Mouse (Mus musculus): ENCODE data around the gene Nek2. TPM values are rescaled to one million over a fixed set of nuclear protein-coding genes. Genes with fewer than 3 reads are reported as not detected.

The Nek2 gene
- polyA plus RNA-seq, 1 experiment from 2014 or later, result 55.6 TPM

DNA sequence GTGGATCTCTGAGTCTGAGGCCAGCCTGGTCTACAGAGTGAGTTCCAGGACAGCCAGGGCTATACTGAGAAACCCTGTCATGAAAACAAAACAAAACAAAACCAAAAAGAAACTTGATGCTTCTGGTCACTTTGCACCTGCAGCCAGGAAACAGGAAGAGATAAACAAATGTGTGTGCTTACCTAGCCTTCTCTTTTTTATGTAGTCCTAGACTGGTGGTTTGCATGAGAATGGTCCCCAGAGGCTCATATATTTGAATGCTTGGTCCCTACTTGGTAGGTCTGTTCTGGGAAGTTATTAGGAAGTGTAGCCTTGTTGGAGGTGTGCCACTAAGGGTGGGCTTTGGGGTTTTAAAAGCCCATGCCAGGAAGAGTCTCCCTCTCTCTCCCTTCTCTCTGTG lies 2.2 kb upstream of the Nek2 start:
- no peak for ATAC-seq (replicated peaks; ENCODE audit: low FRiP score)
- DNase-seq (ENCODE audit: low spot score), result no peak
- no peak overlapping the region for H3K9ac ChIP-seq (ENCODE audit: low read length)

DNA sequence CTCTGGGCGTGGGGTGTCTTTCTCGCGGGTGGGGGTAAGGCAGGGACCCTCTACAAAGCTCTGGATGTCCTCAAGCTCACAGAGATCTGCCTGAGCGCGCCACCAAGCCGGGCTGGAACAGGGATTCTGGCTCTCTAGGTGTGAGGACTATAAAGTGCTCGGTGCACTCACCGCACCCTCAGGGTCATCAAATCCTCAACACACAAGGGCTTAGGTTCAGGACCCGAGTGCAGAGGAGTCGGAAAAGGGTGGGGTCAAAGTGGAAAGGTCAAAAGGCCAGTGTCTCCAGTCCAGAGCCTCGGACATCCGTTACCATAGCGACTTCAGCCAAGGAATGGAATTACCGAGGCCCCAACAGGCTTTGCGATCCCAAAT lies 306 bp upstream of the Nek2 start:
- no peak for DNase-seq (ENCODE audit: low spot score)
- H3K4me2 ChIP-seq (ENCODE audit: low read depth, low read length, severe bottlenecking), result peak overlapping the region; percentile 71
- 2% methylated on average over 15 of the region's 15 CpGs for WGBS
- H3K9me3 ChIP-seq (ENCODE audit: control insufficient read depth, low read length), result no peaks in the 10 kb centered on the region
- peaks cover 3% of the 10 kb centered on the region for H3K4me1 ChIP-seq (replicated peaks; ENCODE audit: control insufficient read depth, insufficient read depth, low read length)
- H3K36me3 ChIP-seq (ENCODE audit: control insufficient read depth, insufficient read depth, low read length), result no peaks in the 10 kb centered on the region; the same call in 1 of the 2 replicates
- H3K27me3 ChIP-seq (ENCODE audit: control insufficient read depth, insufficient read depth, low read length), result no peaks in the 10 kb centered on the region
- H3K9ac ChIP-seq (ENCODE audit: low read length), result peak overlapping the region; percentile 41
- H3K27ac ChIP-seq (ENCODE audit: low read depth, low read length), result peak overlapping the region; percentile 18; the same call in 1 of the 2 replicates
- ATAC-seq (replicated peaks; ENCODE audit: low FRiP score), result no peak
- H3K4me3 ChIP-seq (ENCODE audit: low read depth, low read length), result peak overlapping the region; percentile 90

More for the DNA sequence above, 2.2 kb upstream of the Nek2 start:
- Histone ChIP-seq H3K4me3 (ENCODE audit: low read depth, low read length) (no peak overlapping the region), H3K27me3 (ENCODE audit: control insufficient read depth, insufficient read depth, low read length) (no peaks in the 10 kb centered on the region), H3K36me3 (ENCODE audit: control insufficient read depth, insufficient read depth, low read length) (no peaks in the 10 kb centered on the region; the same call in 1 of the 2 replicates), H3K27ac (ENCODE audit: low read depth, low read length) (no peak overlapping the region), H3K4me2 (ENCODE audit: low read depth, low read length, severe bottlenecking) (no peak overlapping the region), H3K9me3 (ENCODE audit: control insufficient read depth, low read length) (no peaks in the 10 kb centered on the region), H3K4me1 (replicated peaks; ENCODE audit: control insufficient read depth, insufficient read depth, low read length) (peaks cover 3% of the 10 kb centered on the region)

DNA sequence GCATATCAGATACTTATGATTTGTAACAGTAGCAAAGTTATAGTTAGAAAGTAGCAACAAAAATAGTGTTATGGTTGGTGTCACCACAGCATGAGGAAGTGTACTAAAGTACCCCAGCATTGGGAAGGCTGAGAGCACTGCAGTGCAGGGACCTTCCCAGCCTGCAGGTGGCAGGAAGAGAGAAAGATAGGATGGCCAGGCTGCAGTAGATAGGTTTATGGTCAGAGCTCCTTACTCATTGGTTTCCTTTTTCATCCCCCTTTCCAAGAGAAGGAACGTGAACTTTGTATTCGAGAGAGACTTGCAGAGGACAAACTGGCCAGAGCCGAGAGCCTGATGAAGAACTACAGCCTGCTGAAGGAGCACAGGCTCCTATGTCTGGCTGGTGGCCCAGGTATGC lies 7.9 kb downstream of the Nek2 start:
- ATAC-seq (replicated peaks; ENCODE audit: low FRiP score), result no peak
- Histone ChIP-seq H3K27me3 (ENCODE audit: control insufficient read depth, insufficient read depth, low read length) (no peaks in the 10 kb centered on the region), H3K9ac (ENCODE audit: low read length) (no peak overlapping the region), H3K36me3 (ENCODE audit: control insufficient read depth, insufficient read depth, low read length) (peaks cover 19% of the 10 kb centered on the region), H3K9me3 (ENCODE audit: control insufficient read depth, low read length) (no peaks in the 10 kb centered on the region), H3K4me1 (replicated peaks; ENCODE audit: control insufficient read depth, insufficient read depth, low read length) (no peaks in the 10 kb centered on the region), H3K4me2 (ENCODE audit: low read depth, low read length, severe bottlenecking) (no peak overlapping the region), H3K27ac (ENCODE audit: low read depth, low read length) (no peak overlapping the region), H3K4me3 (ENCODE audit: low read depth, low read length) (no peak overlapping the region)
- no peak for DNase-seq (ENCODE audit: low spot score)
- WGBS, result 96% methylated on average over 3 of the region's 3 CpGs

GRCm38 (mm10) chr1:191833396-191833795 lies 12.2 kb downstream of the Nek2 start:
- ATAC-seq (replicated peaks; ENCODE audit: low FRiP score) (no peak), DNase-seq (ENCODE audit: low spot score) (no peak)
- H3K27me3 ChIP-seq (ENCODE audit: control insufficient read depth, insufficient read depth, low read length), result no peaks in the 10 kb centered on the region
- H3K36me3 ChIP-seq (ENCODE audit: control insufficient read depth, insufficient read depth, low read length), result peaks cover 16% of the 10 kb centered on the region
- H3K4me1 ChIP-seq (replicated peaks; ENCODE audit: control insufficient read depth, insufficient read depth, low read length), result no peaks in the 10 kb centered on the region
- H3K4me3 ChIP-seq (ENCODE audit: low read depth, low read length), result no peak overlapping the region
- H3K4me2 ChIP-seq (ENCODE audit: low read depth, low read length, severe bottlenecking), result no peak overlapping the region
- 97% methylated on average over 6 of the region's 6 CpGs for WGBS
- no peak overlapping the region for H3K9ac ChIP-seq (ENCODE audit: low read length)
- H3K9me3 ChIP-seq (ENCODE audit: control insufficient read depth, low read length), result no peaks in the 10 kb centered on the region
- H3K27ac ChIP-seq (ENCODE audit: low read depth, low read length), result no peak overlapping the region

- H3K27me3 ChIP-seq (ENCODE audit: control insufficient read depth, insufficient read depth, low read length), result no peaks in the 10 kb centered on the region
- H3K9me3 ChIP-seq (ENCODE audit: control insufficient read depth, low read length), result no peaks in the 10 kb centered on the region
- no peak overlapping the region for H3K27ac ChIP-seq (ENCODE audit: low read depth, low read length)
- H3K4me1 ChIP-seq (replicated peaks; ENCODE audit: control insufficient read depth, insufficient read depth, low read length), result no peaks in the 10 kb centered on the region; the same call in 1 of the 2 replicates
- no peak overlapping the region for H3K4me3 ChIP-seq (ENCODE audit: low read depth, low read length)
- no peak overlapping the region for H3K9ac ChIP-seq (ENCODE audit: low read length)
- no peak overlapping the region for H3K4me2 ChIP-seq (ENCODE audit: low read depth, low read length, severe bottlenecking)
- DNase-seq (ENCODE audit: low spot score) (peak; percentile 84), ATAC-seq (replicated peaks; ENCODE audit: low FRiP score) (peak; percentile 76)
- peaks cover 9% of the 10 kb centered on the region; the same call in 1 of the 2 replicates for H3K36me3 ChIP-seq (ENCODE audit: control insufficient read depth, insufficient read depth, low read length)
- 11% methylated on average over 19 of the region's 19 CpGs for WGBS
Measured at GRCm38 (mm10) chr1:191834825-191835224, 13.6 kb downstream of the Nek2 start.

DNA sequence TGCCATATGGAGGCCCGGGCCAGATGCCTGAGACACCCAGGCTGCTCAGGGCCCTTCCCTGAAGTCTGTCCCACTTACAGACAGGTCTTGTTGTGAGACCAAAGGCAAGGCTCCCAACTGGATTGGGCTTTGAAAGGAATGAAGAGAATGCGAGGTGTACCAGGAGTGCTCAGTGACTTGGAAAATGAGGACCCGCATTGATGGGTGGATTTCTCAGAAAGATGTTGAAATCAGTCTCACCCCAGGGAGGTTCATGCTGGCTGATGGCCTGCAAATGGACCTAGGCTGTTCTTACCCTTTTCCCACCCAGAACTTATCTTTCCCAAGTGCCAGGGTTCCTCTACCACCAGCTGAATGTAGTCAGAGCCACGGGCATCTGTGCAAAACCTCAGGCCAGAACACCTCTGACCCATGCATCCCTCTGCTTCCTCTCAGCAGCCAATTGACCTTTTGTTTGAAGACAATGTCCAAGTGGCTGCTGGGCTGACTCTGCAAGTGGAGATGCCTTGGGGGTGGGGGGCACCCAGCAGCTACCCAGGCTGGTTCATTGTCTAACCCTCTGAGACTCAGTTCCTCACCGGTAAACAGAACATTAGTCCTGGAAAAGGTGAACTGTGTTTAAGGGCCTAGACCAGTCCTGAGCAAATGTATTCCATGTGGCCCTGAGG lies 15.2 kb downstream of the Nek2 start:
- no peak overlapping the region for H3K9ac ChIP-seq (ENCODE audit: low read length)
- no peak overlapping the region for H3K4me3 ChIP-seq (ENCODE audit: low read depth, low read length)
- H3K27me3 ChIP-seq (ENCODE audit: control insufficient read depth, insufficient read depth, low read length), result no peaks in the 10 kb centered on the region
- no peak for ATAC-seq (replicated peaks; ENCODE audit: low FRiP score)
- WGBS, result 44% methylated on average over 5 of the region's 5 CpGs
- H3K4me2 ChIP-seq (ENCODE audit: low read depth, low read length, severe bottlenecking), result no peak overlapping the region
- no peak overlapping the region for H3K27ac ChIP-seq (ENCODE audit: low read depth, low read length)
- no peaks in the 10 kb centered on the region for H3K9me3 ChIP-seq (ENCODE audit: control insufficient read depth, low read length)
- DNase-seq (ENCODE audit: low spot score), result no peak
- H3K36me3 ChIP-seq (ENCODE audit: control insufficient read depth, insufficient read depth, low read length), result no peaks in the 10 kb centered on the region; the same call in 1 of the 2 replicates
- no peaks in the 10 kb centered on the region; the same call in 1 of the 2 replicates for H3K4me1 ChIP-seq (replicated peaks; ENCODE audit: control insufficient read depth, insufficient read depth, low read length)

GRCm38 (mm10) chr1:191837691-191838090 lies 16.4 kb downstream of the Nek2 start:
- no peaks in the 10 kb centered on the region; the same call in 1 of the 2 replicates for H3K4me1 ChIP-seq (replicated peaks; ENCODE audit: control insufficient read depth, insufficient read depth, low read length)
- 87% methylated on average over 3 of the region's 3 CpGs for WGBS
- no peak overlapping the region for H3K27ac ChIP-seq (ENCODE audit: low read depth, low read length)
- H3K27me3 ChIP-seq (ENCODE audit: control insufficient read depth, insufficient read depth, low read length), result no peaks in the 10 kb centered on the region
- no peak overlapping the region for H3K9ac ChIP-seq (ENCODE audit: low read length)
- H3K4me3 ChIP-seq (ENCODE audit: low read depth, low read length), result no peak overlapping the region
- H3K9me3 ChIP-seq (ENCODE audit: control insufficient read depth, low read length), result no peaks in the 10 kb centered on the region
- H3K36me3 ChIP-seq (ENCODE audit: control insufficient read depth, insufficient read depth, low read length), result no peaks in the 10 kb centered on the region
- ATAC-seq (replicated peaks; ENCODE audit: low FRiP score) (no peak), DNase-seq (ENCODE audit: low spot score) (no peak)
- no peak overlapping the region for H3K4me2 ChIP-seq (ENCODE audit: low read depth, low read length, severe bottlenecking)

DNA sequence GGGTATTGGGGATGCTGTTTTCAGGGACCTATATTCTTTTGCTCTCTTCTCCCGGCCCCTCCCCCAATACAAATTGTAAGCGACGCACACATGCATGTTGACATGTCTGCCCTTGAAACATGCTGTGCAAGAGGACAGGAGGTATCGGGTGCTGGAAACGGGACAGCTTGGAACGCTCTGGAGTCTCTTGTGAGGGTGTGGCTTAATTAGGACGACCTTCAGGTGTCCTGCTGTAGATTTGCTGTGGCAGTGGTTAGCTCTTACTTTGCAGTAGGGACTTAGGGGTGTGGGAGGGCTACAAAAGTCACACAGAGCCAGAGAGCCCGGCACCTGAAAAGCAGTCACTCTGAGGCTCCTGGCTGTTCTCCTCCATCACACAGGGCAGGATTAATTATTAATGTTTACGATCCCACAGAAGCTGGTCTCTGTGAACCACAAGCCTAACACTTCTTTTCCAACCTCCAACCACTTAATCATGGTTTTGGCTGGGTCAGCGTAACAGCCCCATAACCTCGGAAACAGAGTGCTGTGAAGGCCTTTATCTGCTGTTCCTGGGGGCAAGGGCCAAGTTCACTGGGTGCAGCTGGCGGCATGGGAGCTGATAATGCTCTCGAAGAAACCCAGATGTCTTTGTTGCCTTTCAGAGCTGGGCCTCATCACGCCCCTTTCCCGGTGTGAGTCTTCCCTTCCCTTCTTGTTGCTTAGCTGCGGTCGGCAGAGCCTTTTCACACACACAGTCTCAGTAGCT lies 17.9 kb downstream of the Nek2 start:
- Histone ChIP-seq H3K9me3 (ENCODE audit: control insufficient read depth, low read length) (no peaks in the 10 kb centered on the region), H3K4me2 (ENCODE audit: low read depth, low read length, severe bottlenecking) (no peak overlapping the region), H3K4me1 (replicated peaks; ENCODE audit: control insufficient read depth, insufficient read depth, low read length) (no peaks in the 10 kb centered on the region; the same call in 1 of the 2 replicates), H3K9ac (ENCODE audit: low read length) (no peak overlapping the region), H3K4me3 (ENCODE audit: low read depth, low read length) (no peak overlapping the region), H3K27me3 (ENCODE audit: control insufficient read depth, insufficient read depth, low read length) (no peaks in the 10 kb centered on the region), H3K36me3 (ENCODE audit: control insufficient read depth, insufficient read depth, low read length) (no peaks in the 10 kb centered on the region), H3K27ac (ENCODE audit: low read depth, low read length) (no peak overlapping the region)
- ATAC-seq (replicated peaks; ENCODE audit: low FRiP score) (no peak), DNase-seq (ENCODE audit: low spot score) (peak; percentile 57)
- WGBS, result 68% methylated on average over 17 of the region's 17 CpGs
